Mouse (Mus musculus) intestine, postnatal 0 days (tissue): Measurements from ENCODE around the gene Jhy. TPM values are rescaled to one million over a fixed set of nuclear protein-coding genes. Genes with fewer than 3 reads are reported as not detected.

Experiments
- ATAC-seq: fragments of 200-750 bp; cut with Nextera tagmentation; 2 replicates; pipeline ENCODE4 v1.8.0; 2017; ENCODE audit warnings: mild to moderate bottlenecking, moderate TSS enrichment, moderate library complexity
- H3K27ac ChIP-seq: fragments of 300-500 bp; sonication (generic); 2 replicates; pipeline ENCODE4 v1.5.1; 2014; ENCODE audit warnings: mild to moderate bottlenecking, low read depth, low read length, moderate library complexity
- H3K27me3 ChIP-seq: fragments of 300-500 bp; sonication (generic); replicated peaks from 2 replicates; pipeline ENCODE4 v1.6.1; 2014; ENCODE audit warnings: low read length, mixed read lengths; ENCODE audit not compliant: control insufficient read depth, insufficient read depth
- H3K36me3 ChIP-seq: fragments of 300-500 bp; sonication (generic); 2 replicates; pipeline ENCODE4 v1.6.1; 2014; ENCODE audit warnings: mild to moderate bottlenecking, moderate library complexity; ENCODE audit not compliant: control insufficient read depth, insufficient read depth
- H3K4me1 ChIP-seq: fragments of 300-500 bp; sonication (generic); replicated peaks from 2 replicates; pipeline ENCODE4 v1.6.1; 2014; ENCODE audit warnings: antibody characterized with exemption, low read length, mixed read lengths; ENCODE audit not compliant: control insufficient read depth, insufficient read depth
- H3K4me2 ChIP-seq: fragments of 300-500 bp; sonication (generic); replicated peaks from 2 replicates; pipeline ENCODE4 v1.6.1; 2014; ENCODE audit warnings: low read depth, mild to moderate bottlenecking, moderate library complexity
- H3K4me3 ChIP-seq: fragments of 300-500 bp; sonication (generic); 2 replicates; pipeline ENCODE4 v1.5.1; 2014; ENCODE audit warnings: low read depth, low read length
- H3K9ac ChIP-seq: fragments of 300-500 bp; sonication (generic); 2 replicates; pipeline ENCODE4 v1.6.1; 2014; ENCODE audit warnings: mild to moderate bottlenecking, low read depth, low read length
- H3K9me3 ChIP-seq: fragments of 300-500 bp; sonication (generic); 2 replicates; pipeline ENCODE4 v1.6.1; 2016; ENCODE audit warnings: mixed run types; ENCODE audit not compliant: control insufficient read depth
- CTCF ChIP-seq: sonication (generic); IDR thresholded peaks from 2 replicates; pipeline ENCODE4 v1.5.1; 2016; ENCODE audit warnings: low read depth, mild to moderate bottlenecking, control low read depth, antibody characterized with exemption, moderate library complexity
- WGBS: fragments of 180-500 bp; shearing (Covaris S2); extraction: QIAGEN DNeasy Blood & Tissue Kit; methylation state at CpG from one replicate; pipeline ENCODE4 v1.1.7; 2014; 5-methylcytosine and 5-hydroxymethylcytosine counted together
- polyA plus RNA-seq: library from polyadenylated mRNA; unstranded; fragments of >200 nt; fragmentation: Nextera tagmentation; extraction: Ambion mirVana; gene quantifications from 2 replicates; pipeline ENCODE4 v1.2.1, GENCODE M21; 2015

Jhy gene
- polyA plus RNA-seq, 1 experiment from 2014 or later: 0.14 TPM

- TF ChIP-seq CTCF: no peak
Observed at GRCm38 (mm10) chr9:40858461-40859160, 105.3 kb downstream of the Jhy start.

GRCm38 (mm10) chr9:40851515-40851914 lies 112.4 kb downstream of the Jhy start:
- TF ChIP-seq CTCF: no peak
- WGBS: 48% methylated on average over 2 of the region's 2 CpGs
- H3K27ac ChIP-seq: no peak overlapping the region

More at GRCm38 (mm10) chr9:40858461-40859160, 105.3 kb downstream of the Jhy start:
- Histone ChIP-seq H3K4me1 (no peaks in the 10 kb centered on the region), H3K27me3 (peaks cover 10% of the 10 kb centered on the region; the same call in 1 of the 2 replicates), H3K27ac (no peak overlapping the region), H3K9me3 (no peaks in the 10 kb centered on the region), H3K4me2 (peak overlapping the region; percentile 60), H3K9ac (no peak overlapping the region), H3K36me3 (no peaks in the 10 kb centered on the region), H3K4me3 (peak overlapping the region; percentile 26)
- 11% methylated on average over 21 of the region's 21 CpGs for WGBS
- ATAC-seq: no peak

More at GRCm38 (mm10) chr9:40851515-40851914, 112.4 kb downstream of the Jhy start:
- H3K4me3 ChIP-seq: no peak overlapping the region
- H3K4me1 ChIP-seq: no peaks in the 10 kb centered on the region
- no peak for ATAC-seq
- H3K9ac ChIP-seq: no peak overlapping the region
- peaks cover 3% of the 10 kb centered on the region; the same call in 1 of the 2 replicates for H3K27me3 ChIP-seq
- H3K4me2 ChIP-seq: no peak overlapping the region
- H3K9me3 ChIP-seq: no peaks in the 10 kb centered on the region
- no peaks in the 10 kb centered on the region for H3K36me3 ChIP-seq

Other genes with a start within 250 kb of the Jhy start
- gene Hspa8, start 163.1 kb downstream of the Jhy start, polyA plus RNA-seq: 1,042 and 1,135 TPM in 2 replicates
- gene Bsx, start 90.0 kb downstream of the Jhy start, polyA plus RNA-seq: not detected in 2 replicates
- 0.07 TPM in 1 of 2 replicates, not detected in the other for gene Crtam, start 40.5 kb upstream of the Jhy start, polyA plus RNA-seq
- gene Ubash3b, start 197.6 kb upstream of the Jhy start, polyA plus RNA-seq: 6.3 and 7.2 TPM in 2 replicates